Mouse (Mus musculus): ENCODE data around the gene Tbc1d10a.

DNA sequence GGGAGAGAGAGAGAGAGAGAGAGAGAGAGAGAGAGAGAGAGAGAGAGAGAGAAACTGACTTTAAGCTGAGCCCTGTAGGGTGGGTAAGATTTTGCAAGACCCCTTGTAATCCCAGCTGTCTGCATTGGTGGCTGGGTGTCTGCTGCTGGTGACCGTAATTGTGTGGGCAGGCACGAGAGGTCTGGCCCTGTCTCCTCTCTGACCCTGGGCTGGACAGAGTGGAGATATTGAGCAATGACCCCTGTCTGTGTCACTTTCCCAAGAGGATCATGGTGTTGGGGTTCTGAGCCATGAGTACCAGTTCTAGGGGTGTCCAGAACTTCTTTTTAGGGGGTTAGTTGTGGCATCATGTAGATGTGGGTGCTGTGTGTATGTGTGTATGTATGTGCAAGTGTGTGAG lies 37.6 kb downstream of the Tbc1d10a start:
- TF ChIP-seq MYOD1 (IDR thresholded peaks at IDR 0.05; ENCODE audit: control insufficient read depth in 1 of 3, insufficient read length in 2 of 3, low read depth in 2 of 3) (no peak), POLR2A (IDR thresholded peaks at IDR 0.05; ENCODE audit: insufficient read length, low read depth) (no peak), CEBPB (IDR thresholded peaks at IDR 0.05; ENCODE audit: insufficient read depth, poor library complexity, severe bottlenecking) (no peak), REST (IDR thresholded peaks at IDR 0.05; ENCODE audit: insufficient read depth, insufficient read length) (no peak)

Measured in myocyte (in vitro differentiated cells).